Mouse (Mus musculus): Measurements from ENCODE around the gene Fzr1. TPM values are rescaled to one million over a fixed set of nuclear protein-coding genes. Genes with fewer than 3 reads are reported as not detected.

Gene Fzr1
- polyA plus RNA-seq (2014; fragmentation: Nextera tagmentation; extraction: Ambion mirVana), result 94.3 and 104 TPM in 2 replicates

- Histone ChIP-seq H3K4me2 (peak within 1 kb of the TSS; percentile 88), H3K27me3 (ENCODE audit: control insufficient read depth, insufficient read depth, low read length) (no peaks in the 10 kb centered on the region), H3K4me3 (ENCODE audit: low read depth, low read length) (peak within 1 kb of the TSS; percentile 86), H3K9ac (ENCODE audit: low read length) (peak within 1 kb of the TSS; percentile 96), H3K4me1 (ENCODE audit: control insufficient read depth, insufficient read depth, low read length) (peaks cover 18% of the 10 kb centered on the region), H3K9me3 (ENCODE audit: control insufficient read depth, low read length) (no peaks in the 10 kb centered on the region), H3K36me3 (ENCODE audit: control insufficient read depth, insufficient read depth, low read length) (peaks cover 6% of the 10 kb centered on the region), H3K27ac (ENCODE audit: low read depth, low read length) (peak within 1 kb of the TSS; percentile 65)
- WGBS, result 2% methylated on average over 45 of the region's 59 CpGs
- ATAC-seq (ENCODE audit: low FRiP score) (peak; percentile 79), DNase-seq (ENCODE audit: low spot score, missing footprints) (no peak)
These were observed at the start of gene Fzr1 for GRCm38 (mm10) chr10:81377793-81378552. Gene Fzr1 (minus strand): TSS chr10:81378516.

GRCm38 (mm10) chr10:81427804-81428506, 49.6 kb upstream of the Fzr1 start:
- no peak overlapping the region for H3K4me2 ChIP-seq
- peaks cover 10% of the 10 kb centered on the region for H3K4me1 ChIP-seq (ENCODE audit: control insufficient read depth, insufficient read depth, low read length)
- no peaks in the 10 kb centered on the region for H3K36me3 ChIP-seq (ENCODE audit: control insufficient read depth, insufficient read depth, low read length)
- no peak for ATAC-seq (ENCODE audit: low FRiP score)
- H3K4me3 ChIP-seq (ENCODE audit: low read depth, low read length), result no peak overlapping the region
- H3K27ac ChIP-seq (ENCODE audit: low read depth, low read length), result no peak overlapping the region
- H3K27me3 ChIP-seq (ENCODE audit: control insufficient read depth, insufficient read depth, low read length), result peaks cover 64% of the 10 kb centered on the region
- H3K9ac ChIP-seq (ENCODE audit: low read length), result no peak overlapping the region
- H3K9me3 ChIP-seq (ENCODE audit: control insufficient read depth, low read length), result no peaks in the 10 kb centered on the region
- peak; percentile 79 for DNase-seq (ENCODE audit: low spot score, missing footprints)
- WGBS, result 73% methylated on average over 8 of the region's 8 CpGs

GRCm38 (mm10) chr10:81427327-81427726, 49.0 kb upstream of the Fzr1 start:
- Histone ChIP-seq H3K4me1 (ENCODE audit: control insufficient read depth, insufficient read depth, low read length) (peaks cover 10% of the 10 kb centered on the region), H3K9ac (ENCODE audit: low read length) (no peak overlapping the region), H3K27me3 (ENCODE audit: control insufficient read depth, insufficient read depth, low read length) (peaks cover 61% of the 10 kb centered on the region), H3K36me3 (ENCODE audit: control insufficient read depth, insufficient read depth, low read length) (no peaks in the 10 kb centered on the region), H3K27ac (ENCODE audit: low read depth, low read length) (no peak overlapping the region), H3K4me2 (0 out of 2 replicates have a peak overlapping the region, but pooled peaks have one; percentile 6), H3K4me3 (ENCODE audit: low read depth, low read length) (no peak overlapping the region), H3K9me3 (ENCODE audit: control insufficient read depth, low read length) (no peaks in the 10 kb centered on the region)
- DNase-seq (ENCODE audit: low spot score, missing footprints) (peak; percentile 85), ATAC-seq (ENCODE audit: low FRiP score) (no peak)
- WGBS, result 30% methylated on average over 3 of the region's 3 CpGs

- H3K9me3 ChIP-seq (ENCODE audit: control insufficient read depth, low read length), result no peaks in the 10 kb centered on the region
- no peak for ATAC-seq (ENCODE audit: low FRiP score)
- H3K27ac ChIP-seq (ENCODE audit: low read depth, low read length), result no peak overlapping the region
- H3K4me1 ChIP-seq (ENCODE audit: control insufficient read depth, insufficient read depth, low read length), result peaks cover 10% of the 10 kb centered on the region
- peaks cover 59% of the 10 kb centered on the region for H3K27me3 ChIP-seq (ENCODE audit: control insufficient read depth, insufficient read depth, low read length)
- H3K4me2 ChIP-seq, result peak overlapping the region; percentile 29
- under 1% methylated on average over 30 of the region's 38 CpGs for WGBS
- H3K9ac ChIP-seq (ENCODE audit: low read length), result 0 out of 2 replicates have a peak overlapping the region, but pooled peaks have one; percentile 7
- H3K36me3 ChIP-seq (ENCODE audit: control insufficient read depth, insufficient read depth, low read length), result no peaks in the 10 kb centered on the region
- peak overlapping the region; percentile 1; the same call in 1 of the 2 replicates for H3K4me3 ChIP-seq (ENCODE audit: low read depth, low read length)
- DNase-seq (ENCODE audit: low spot score, missing footprints), result peak; percentile 86
These were observed 48.6 kb upstream of the Fzr1 start for GRCm38 (mm10) chr10:81426897-81427296.

- H3K4me3 ChIP-seq (ENCODE audit: low read depth, low read length), result peak overlapping the region; percentile 1; the same call in 1 of the 2 replicates
- H3K27ac ChIP-seq (ENCODE audit: low read depth, low read length), result no peak overlapping the region
- H3K9me3 ChIP-seq (ENCODE audit: control insufficient read depth, low read length), result no peaks in the 10 kb centered on the region
- H3K9ac ChIP-seq (ENCODE audit: low read length), result no peak overlapping the region
- H3K4me1 ChIP-seq (ENCODE audit: control insufficient read depth, insufficient read depth, low read length), result peaks cover 10% of the 10 kb centered on the region
- peaks cover 52% of the 10 kb centered on the region for H3K27me3 ChIP-seq (ENCODE audit: control insufficient read depth, insufficient read depth, low read length)
- H3K4me2 ChIP-seq, result peak overlapping the region; percentile 32
- DNase-seq (ENCODE audit: low spot score, missing footprints) (peak; percentile 83), ATAC-seq (ENCODE audit: low FRiP score) (no peak)
- 3% methylated on average over 23 of the region's 33 CpGs for whole genome bisulfite sequencing
- H3K36me3 ChIP-seq (ENCODE audit: control insufficient read depth, insufficient read depth, low read length), result no peaks in the 10 kb centered on the region
These were observed 47.9 kb upstream of the Fzr1 start for GRCm38 (mm10) chr10:81426081-81426671.

GRCm38 (mm10) chr10:81425236-81425850, 47.0 kb upstream of the Fzr1 start:
- no peaks in the 10 kb centered on the region for H3K9me3 ChIP-seq (ENCODE audit: control insufficient read depth, low read length)
- no peaks in the 10 kb centered on the region for H3K36me3 ChIP-seq (ENCODE audit: control insufficient read depth, insufficient read depth, low read length)
- no peak overlapping the region for H3K27ac ChIP-seq (ENCODE audit: low read depth, low read length)
- H3K4me2 ChIP-seq, result no peak overlapping the region
- H3K4me1 ChIP-seq (ENCODE audit: control insufficient read depth, insufficient read depth, low read length), result peaks cover 10% of the 10 kb centered on the region
- H3K4me3 ChIP-seq (ENCODE audit: low read depth, low read length), result no peak overlapping the region
- ATAC-seq (ENCODE audit: low FRiP score) (no peak), DNase-seq (ENCODE audit: low spot score, missing footprints) (peak; percentile 83)
- WGBS, result 26% methylated on average over 10 of the region's 10 CpGs
- peaks cover 49% of the 10 kb centered on the region for H3K27me3 ChIP-seq (ENCODE audit: control insufficient read depth, insufficient read depth, low read length)
- H3K9ac ChIP-seq (ENCODE audit: low read length), result no peak overlapping the region

GRCm38 (mm10) chr10:81424246-81425051, 46.1 kb upstream of the Fzr1 start:
- H3K27ac ChIP-seq (ENCODE audit: low read depth, low read length), result no peak overlapping the region
- peaks cover 6% of the 10 kb centered on the region for H3K4me1 ChIP-seq (ENCODE audit: control insufficient read depth, insufficient read depth, low read length)
- H3K9me3 ChIP-seq (ENCODE audit: control insufficient read depth, low read length), result no peaks in the 10 kb centered on the region
- no peak overlapping the region for H3K4me3 ChIP-seq (ENCODE audit: low read depth, low read length)
- no peak overlapping the region for H3K9ac ChIP-seq (ENCODE audit: low read length)
- DNase-seq (ENCODE audit: low spot score, missing footprints), result peak; percentile 85
- no peak for ATAC-seq (ENCODE audit: low FRiP score)
- H3K4me2 ChIP-seq, result no peak overlapping the region
- WGBS, result 9% methylated on average over 23 of the region's 25 CpGs
- H3K27me3 ChIP-seq (ENCODE audit: control insufficient read depth, insufficient read depth, low read length), result peaks cover 49% of the 10 kb centered on the region
- no peaks in the 10 kb centered on the region for H3K36me3 ChIP-seq (ENCODE audit: control insufficient read depth, insufficient read depth, low read length)

- no peak overlapping the region for H3K4me3 ChIP-seq (ENCODE audit: low read depth, low read length)
- no peak overlapping the region for H3K27ac ChIP-seq (ENCODE audit: low read depth, low read length)
- no peak overlapping the region for H3K4me2 ChIP-seq
These were observed 45.3 kb upstream of the Fzr1 start for GRCm38 (mm10) chr10:81423476-81424245.

More at GRCm38 (mm10) chr10:81423476-81424245, 45.3 kb upstream of the Fzr1 start:
- no peaks in the 10 kb centered on the region for H3K36me3 ChIP-seq (ENCODE audit: control insufficient read depth, insufficient read depth, low read length)
- ATAC-seq (ENCODE audit: low FRiP score) (no peak), DNase-seq (ENCODE audit: low spot score, missing footprints) (peak; percentile 44)
- no peaks in the 10 kb centered on the region for H3K9me3 ChIP-seq (ENCODE audit: control insufficient read depth, low read length)
- WGBS, result 65% methylated on average over 4 of the region's 4 CpGs
- peaks cover 46% of the 10 kb centered on the region for H3K27me3 ChIP-seq (ENCODE audit: control insufficient read depth, insufficient read depth, low read length)
- H3K9ac ChIP-seq (ENCODE audit: low read length), result no peak overlapping the region
- peaks cover 5% of the 10 kb centered on the region for H3K4me1 ChIP-seq (ENCODE audit: control insufficient read depth, insufficient read depth, low read length)

Measured in midbrain, embryonic 11.5 days (tissue).